Mouse (Mus musculus) adrenal gland, postnatal 25 days (tissue): Measurements from ENCODE around the gene Cd36. TPM values are rescaled to one million over a fixed set of nuclear protein-coding genes. Genes with fewer than 3 reads are reported as not detected.

Experiments used
- DNase-seq: peaks from one replicate; pipeline ENCODE4 v3.0.0; 2021; ENCODE audit warnings: mixed read lengths
- total RNA-seq: library from RNA; stranded (reverse); gene quantifications from 2 replicates; pipeline ENCODE4 v1.2.3, GENCODE M21; 2021

Gene Cd36
- total RNA-seq, 1 experiment from 2014 or later = 381 TPM

DNA sequence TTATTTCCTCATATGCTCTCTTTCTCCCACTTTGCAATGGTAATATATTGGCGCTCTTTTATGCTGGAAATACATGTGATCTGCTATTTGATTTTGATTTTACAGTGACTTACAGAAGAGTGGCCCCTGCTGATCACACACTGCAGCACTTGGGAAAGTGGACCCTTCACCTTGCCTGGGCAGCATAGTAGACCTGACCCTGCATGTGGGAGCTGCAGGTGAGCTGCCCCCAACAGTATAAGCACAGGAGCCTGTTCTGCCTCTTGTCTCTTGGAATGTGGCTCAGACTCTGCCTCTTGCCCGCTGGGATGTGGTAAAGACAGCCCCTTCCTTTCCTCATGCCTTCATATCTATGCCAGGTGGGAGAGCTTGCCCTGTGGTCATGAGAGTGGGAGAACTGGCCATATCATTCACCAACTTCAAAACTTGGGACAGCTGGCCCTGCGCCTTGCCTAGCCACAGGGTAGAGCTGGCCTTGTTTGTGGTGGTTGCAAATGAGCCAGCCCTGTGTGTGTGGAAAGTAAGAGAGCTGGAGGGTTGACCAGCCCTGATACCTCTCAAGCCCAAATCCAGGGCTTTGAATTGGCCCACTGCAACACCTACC is 81.7 kb downstream of the Cd36 start:
- no peak for DNase-seq

GRCm38 (mm10) chr5:17776571-17776970 is 112.0 kb downstream of the Cd36 start:
- peak; percentile 32 for DNase-seq

DNA sequence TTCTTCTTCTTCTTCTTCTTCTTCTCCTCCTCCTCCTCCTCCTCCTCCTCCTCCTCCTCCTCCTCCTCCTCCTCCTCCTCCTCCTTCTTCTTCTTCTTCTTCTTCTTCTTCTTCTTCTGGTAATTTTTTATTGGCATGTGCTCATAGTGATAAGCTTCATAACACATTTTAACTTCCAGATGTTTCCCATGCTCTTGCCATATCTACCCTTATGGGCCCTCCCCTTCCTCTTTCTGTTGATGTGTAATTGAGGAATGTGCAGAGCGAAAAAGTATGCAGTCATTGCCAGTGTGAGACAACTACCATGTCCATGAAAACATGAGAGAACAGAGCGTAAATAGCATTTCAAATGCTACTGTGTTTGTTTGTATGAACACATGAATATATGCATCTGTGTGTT is 118.3 kb downstream of the Cd36 start:
- no peak for DNase-seq

DNA sequence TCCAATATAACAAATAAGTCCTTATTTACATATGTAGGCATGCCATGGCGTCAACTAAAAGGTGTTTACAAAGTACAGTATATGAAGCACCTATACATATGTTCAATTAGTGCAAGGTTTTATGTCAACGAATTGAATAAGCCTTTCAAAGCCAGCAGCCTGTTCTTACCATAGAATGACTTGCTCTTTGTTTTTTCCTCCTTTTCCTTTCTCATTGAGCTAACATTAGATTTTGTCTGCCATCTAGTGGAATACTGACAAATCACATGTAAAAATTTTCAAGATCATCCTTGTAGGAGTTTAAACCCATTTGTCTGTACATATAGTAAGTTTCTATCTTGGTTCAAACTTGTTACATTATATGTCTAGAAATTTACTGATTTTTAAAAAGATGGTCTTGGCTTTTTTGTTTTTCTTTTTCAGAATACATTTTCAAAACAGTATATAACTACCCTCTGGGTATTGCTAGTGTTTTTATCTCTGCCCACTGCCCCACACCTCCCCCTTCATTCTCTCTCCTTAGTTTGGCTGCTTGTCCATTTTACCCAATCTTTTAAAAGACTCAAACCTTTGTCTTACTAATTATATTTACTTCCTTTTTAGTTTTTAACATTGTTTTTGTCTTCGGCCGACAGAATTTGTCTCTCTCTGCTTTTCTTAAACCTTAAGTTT is 122.5 kb downstream of the Cd36 start:
- DNase-seq = no peak

DNA sequence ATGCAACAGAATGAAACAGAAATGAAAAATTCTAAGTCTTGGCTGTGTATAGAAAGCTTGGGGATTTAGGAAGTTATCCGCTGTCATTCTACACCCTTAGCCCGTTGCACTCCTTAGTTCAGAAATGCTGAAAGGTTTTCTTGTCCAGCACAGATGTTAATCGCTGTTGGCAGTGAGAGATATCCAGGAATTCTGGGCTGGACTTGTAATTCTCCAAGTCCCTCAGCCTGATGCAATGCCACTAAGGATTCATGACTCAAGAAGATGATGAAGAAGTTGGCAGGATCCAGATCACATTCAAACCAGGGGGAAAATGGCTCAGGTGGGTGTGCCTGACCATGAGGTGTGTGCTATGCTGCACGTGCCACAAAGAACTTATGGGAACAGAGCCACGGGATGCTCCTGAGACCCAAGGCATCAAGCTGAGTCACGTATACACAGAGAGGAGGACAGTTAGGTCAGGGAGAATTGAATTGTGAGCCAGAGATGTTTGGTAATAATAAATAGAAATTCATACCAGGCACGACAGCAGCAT is 135.1 kb downstream of the Cd36 start:
- DNase-seq = no peak

- DNase-seq = no peak
These were observed 140.3 kb downstream of the Cd36 start for GRCm38 (mm10) chr5:17748293-17748692.

DNA sequence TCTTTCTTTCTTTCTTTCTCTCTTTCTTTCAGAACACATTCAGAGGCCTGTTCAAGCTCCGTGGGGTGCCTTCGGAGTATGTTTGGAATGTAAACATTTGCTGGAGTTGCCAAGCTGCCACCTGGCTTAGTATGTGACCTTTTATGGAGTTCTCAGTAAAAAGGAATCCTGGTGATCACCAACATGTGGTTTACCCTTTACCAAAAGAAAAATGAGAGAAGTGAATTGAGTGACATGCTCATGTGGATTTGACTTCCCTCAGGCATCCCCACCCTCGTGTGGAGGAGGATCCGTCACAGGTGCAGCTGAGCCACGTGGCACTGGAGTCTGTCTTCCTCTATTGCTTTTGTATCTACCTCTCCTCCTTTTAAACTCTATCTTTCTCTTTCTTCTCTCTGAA is 141.5 kb downstream of the Cd36 start:
- no peak for DNase-seq

- DNase-seq = no peak
These were observed 142.1 kb downstream of the Cd36 start for GRCm38 (mm10) chr5:17746520-17746919.

DNA sequence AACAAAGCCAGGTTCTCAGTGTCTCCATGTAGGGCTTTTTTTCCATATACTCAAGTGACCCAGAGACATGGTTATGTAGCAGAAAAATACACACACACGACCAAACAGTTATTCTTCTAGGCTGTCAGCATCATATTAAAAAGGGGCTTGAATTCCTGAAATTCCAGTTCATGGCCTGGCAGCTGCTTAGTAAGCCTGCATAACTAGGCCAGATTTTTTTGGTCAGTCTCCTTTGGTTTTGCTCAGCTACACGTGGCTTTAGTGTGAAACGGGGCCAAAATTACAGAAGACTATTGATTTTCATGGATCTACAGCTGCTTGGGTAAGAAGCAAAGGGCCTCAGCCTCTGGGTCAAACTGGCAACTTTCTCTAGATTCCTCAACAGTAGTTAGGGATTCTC is 148.8 kb downstream of the Cd36 start:
- DNase-seq = no peak

Other genes with a start within 250 kb of the Cd36 start
- not detected in 2 replicates for gene Gnat3, start 73.7 kb upstream of the Cd36 start, total RNA-seq